Mouse (Mus musculus) MEL (cell line): ENCODE data around the gene Slc25a4. TPM values are rescaled to one million over a fixed set of nuclear protein-coding genes. Genes with fewer than 3 reads are reported as not detected.

ENCODE experiments used
- DNase-seq: peaks from one replicate; pipeline ENCODE4 v3.0.0; 2011; ENCODE audit warnings: low read depth, low spot score
- H3K27ac ChIP-seq: 2 replicates; pipeline ENCODE4 v1.5.1; 2012; ENCODE audit warnings: low read depth, mild to moderate bottlenecking, control low read depth, low read length, moderate library complexity; ENCODE audit not compliant: control insufficient read depth
- H3K27me3 ChIP-seq, 2 experiments: fragments of 150-350 bp in 1 of 2; sonication (generic) in 1 of 2; 2 replicates each; pipeline ENCODE4 v1.6.1; 2012; ENCODE audit warnings: low read length in 2 of 2, mild to moderate bottlenecking in 2 of 2, improper control_type of control experiment in 1 of 2, moderate library complexity in 1 of 2; ENCODE audit not compliant: insufficient read depth in 2 of 2, control insufficient read depth in 1 of 2
- H3K36me3 ChIP-seq, 2 experiments: 2 replicates each; pipeline ENCODE4 v1.6.1; 2012 to 2014; ENCODE audit warnings: low read length in 2 of 2, improper control_type of control experiment in 1 of 2, inconsistent platforms in 1 of 2, mild to moderate bottlenecking in 1 of 2; ENCODE audit not compliant: insufficient read depth in 2 of 2, control insufficient read depth in 1 of 2
- H3K4me1 ChIP-seq, 2 experiments: fragments of 150-350 bp in 1 of 2; sonication (generic) in 1 of 2; 2 replicates each; pipeline ENCODE4 v1.6.1; 2012; ENCODE audit warnings: low read length in 2 of 2, improper control_type of control experiment in 1 of 2, mild to moderate bottlenecking in 1 of 2; ENCODE audit not compliant: insufficient read depth in 2 of 2, control insufficient read depth in 1 of 2
- H3K4me3 ChIP-seq, 2 experiments: fragments of 150-350 bp in 1 of 2; sonication (generic) in 1 of 2; 2 replicates each; pipeline ENCODE4 v1.5.1; 2012; ENCODE audit warnings: low read depth in 2 of 2, low read length in 2 of 2, mild to moderate bottlenecking in 2 of 2, moderate library complexity in 2 of 2, control low read depth in 1 of 2, improper control_type of control experiment in 1 of 2; ENCODE audit not compliant: control insufficient read depth in 1 of 2, insufficient read depth in 1 of 2
- H3K79me2 ChIP-seq: 2 replicates; pipeline ENCODE4 v1.6.1; 2012; ENCODE audit warnings: mild to moderate bottlenecking, low read length, moderate library complexity; ENCODE audit not compliant: control insufficient read depth, poor library complexity, insufficient read depth
- H3K9ac ChIP-seq: 2 replicates; pipeline ENCODE4 v1.6.1; 2012; ENCODE audit warnings: low read depth, mild to moderate bottlenecking, control low read depth, low read length, moderate library complexity; ENCODE audit not compliant: control insufficient read depth, poor library complexity, severe bottlenecking
- H3K9me3 ChIP-seq: fragments of 150-350 bp; sonication (generic); replicated peaks from 2 replicates; pipeline ENCODE4 v1.6.1; 2012; ENCODE audit warnings: mild to moderate bottlenecking, low read length, improper control_type of control experiment, moderate library complexity; ENCODE audit not compliant: insufficient read depth
- BHLHE40 ChIP-seq: IDR thresholded peaks from 2 replicates; pipeline ENCODE4 v1.6.1; 2012; ENCODE audit warnings: low read depth, mild to moderate bottlenecking, inconsistent platforms, low read length, improper control_type of control experiment, borderline replicate concordance
- CHD1 ChIP-seq: IDR thresholded peaks from 2 replicates; pipeline ENCODE4 v1.6.1; 2012; ENCODE audit warnings: low read depth, mild to moderate bottlenecking, inconsistent platforms, low read length, improper control_type of control experiment
- CHD2 ChIP-seq: IDR thresholded peaks from 2 replicates; pipeline ENCODE4 v1.6.1; 2011; ENCODE audit warnings: low read length, improper control_type of control experiment
- CTCF ChIP-seq, 3 experiments: IDR thresholded peaks in 2 of 3; conservative IDR thresholded peaks in 1 of 3; 2 replicates each; pipeline ENCODE4 v1.5.1; 2011 to 2012; ENCODE audit warnings: low read length in 3 of 3, low read depth in 2 of 3, mild to moderate bottlenecking in 2 of 3, improper control_type of control experiment in 1 of 3, inconsistent platforms in 1 of 3, mixed read lengths in 1 of 3, moderate library complexity in 1 of 3; ENCODE audit not compliant: control insufficient read depth in 1 of 3, insufficient read depth in 1 of 3, poor library complexity in 1 of 3, severe bottlenecking in 1 of 3
- EP300 ChIP-seq, 2 experiments: IDR thresholded peaks; 2 replicates each; pipeline ENCODE4 v1.6.1; 2011; ENCODE audit warnings: improper control_type of control experiment in 2 of 2, low read length in 2 of 2, low read depth in 1 of 2, mild to moderate bottlenecking in 1 of 2
- ETS1 ChIP-seq: IDR thresholded peaks from 2 replicates; pipeline ENCODE4 v1.6.1; 2012; ENCODE audit warnings: low read depth, mild to moderate bottlenecking, inconsistent platforms, low read length, improper control_type of control experiment, moderate library complexity
- GATA1 ChIP-seq: IDR thresholded peaks from 2 replicates; pipeline ENCODE4 v1.6.1; 2011; ENCODE audit warnings: low read depth, low read length, improper control_type of control experiment
- KAT2A ChIP-seq: conservative IDR thresholded peaks from 2 replicates; pipeline ENCODE4 v1.6.1; 2012; ENCODE audit warnings: low read depth, low read length, improper control_type of control experiment, inconsistent platforms
- MAX ChIP-seq: IDR thresholded peaks from 2 replicates; pipeline ENCODE4 v1.6.1; 2011; ENCODE audit warnings: low read length, improper control_type of control experiment
- MAZ ChIP-seq: IDR thresholded peaks from 2 replicates; pipeline ENCODE4 v1.6.1; 2012; ENCODE audit warnings: low read depth, mild to moderate bottlenecking, inconsistent platforms, low read length, improper control_type of control experiment
- MXI1 ChIP-seq: IDR thresholded peaks from 2 replicates; pipeline ENCODE4 v1.6.1; 2011; ENCODE audit warnings: mild to moderate bottlenecking, low read depth, low read length, improper control_type of control experiment
- MYC ChIP-seq: IDR thresholded peaks from 2 replicates; pipeline ENCODE4 v1.6.1; 2011; ENCODE audit warnings: low read depth, mild to moderate bottlenecking, low read length, improper control_type of control experiment, moderate library complexity
- NELFE ChIP-seq: IDR thresholded peaks from 2 replicates; pipeline ENCODE4 v1.6.1; 2011; ENCODE audit warnings: low read depth, low read length, improper control_type of control experiment
- POLR2A ChIP-seq, 2 experiments: IDR thresholded peaks; 2 replicates each; pipeline ENCODE4 v1.6.1; 2011 to 2012; ENCODE audit warnings: low read length in 2 of 2, mild to moderate bottlenecking in 2 of 2, control low read depth in 1 of 2, improper control_type of control experiment in 1 of 2, low read depth in 1 of 2, moderate library complexity in 1 of 2; ENCODE audit not compliant: control insufficient read depth in 1 of 2, insufficient read depth in 1 of 2, poor library complexity in 1 of 2
- POLR2AphosphoS2 ChIP-seq: IDR thresholded peaks from 2 replicates; pipeline ENCODE4 v1.6.1; 2011; ENCODE audit warnings: low read length, improper control_type of control experiment
- POLR2AphosphoS5 ChIP-seq: IDR thresholded peaks from 2 replicates; pipeline ENCODE4 v1.6.1; 2012; ENCODE audit warnings: low read depth, borderline replicate concordance, mild to moderate bottlenecking, inconsistent platforms, low read length, moderate library complexity, mixed read lengths
- RAD21 ChIP-seq: IDR thresholded peaks from 2 replicates; pipeline ENCODE4 v1.6.1; 2011; ENCODE audit warnings: mild to moderate bottlenecking, low read depth, low read length, improper control_type of control experiment
- RCOR1 ChIP-seq: IDR thresholded peaks from 2 replicates; pipeline ENCODE4 v1.6.1; 2012; ENCODE audit warnings: low read depth, mild to moderate bottlenecking, inconsistent platforms, low read length, improper control_type of control experiment
- SIN3A ChIP-seq: IDR thresholded peaks from 2 replicates; pipeline ENCODE4 v1.6.1; 2012; ENCODE audit warnings: low read length, improper control_type of control experiment, inconsistent platforms
- SMC3 ChIP-seq: IDR thresholded peaks from 2 replicates; pipeline ENCODE4 v1.6.1; 2011; ENCODE audit warnings: low read depth, low read length, improper control_type of control experiment
- TAL1 ChIP-seq: IDR thresholded peaks from 2 replicates; pipeline ENCODE4 v1.6.1; 2012; ENCODE audit warnings: mild to moderate bottlenecking, inconsistent platforms, low read length, moderate library complexity, mixed read lengths
- TCF12 ChIP-seq: IDR thresholded peaks from 2 replicates; pipeline ENCODE4 v1.6.1; 2014; ENCODE audit warnings: low read depth, mild to moderate bottlenecking, inconsistent platforms, low read length, improper control_type of control experiment, moderate library complexity
- ZC3H11A ChIP-seq: IDR thresholded peaks from 2 replicates; pipeline ENCODE4 v1.6.1; 2012; ENCODE audit warnings: low read depth, mild to moderate bottlenecking, inconsistent platforms, low read length, improper control_type of control experiment
- ZNF384 ChIP-seq: IDR thresholded peaks from 2 replicates; pipeline ENCODE4 v1.6.1; 2012; ENCODE audit warnings: low read depth, mild to moderate bottlenecking, inconsistent platforms, low read length, improper control_type of control experiment
- polyA plus RNA-seq, 2 experiments: library from polyadenylated mRNA; stranded (reverse) in 1 of 2; unstranded in 1 of 2; fragments of >175 nt in 1 of 2; fragments of >200 nt in 1 of 2; gene quantifications; 2 replicates each; pipeline versions ENCODE4 v1.2.1 to v1.2.4; 2012; ENCODE audit warnings: low replicate concordance in 2 of 2, low read depth in 1 of 2; ENCODE audit not compliant: insufficient read length in 2 of 2, insufficient read depth in 1 of 2, missing spikeins in 1 of 2
- total RNA-seq: library from RNA; depleted of rRNA; stranded (reverse); fragments of 300-350 nt; gene quantifications from 2 replicates; pipeline ENCODE4 v1.2.3, GENCODE M21; 2012

Gene Slc25a4
- total and polyA plus RNA-seq, 3 experiments, result 188 to 471 (median 311) TPM

DNA sequence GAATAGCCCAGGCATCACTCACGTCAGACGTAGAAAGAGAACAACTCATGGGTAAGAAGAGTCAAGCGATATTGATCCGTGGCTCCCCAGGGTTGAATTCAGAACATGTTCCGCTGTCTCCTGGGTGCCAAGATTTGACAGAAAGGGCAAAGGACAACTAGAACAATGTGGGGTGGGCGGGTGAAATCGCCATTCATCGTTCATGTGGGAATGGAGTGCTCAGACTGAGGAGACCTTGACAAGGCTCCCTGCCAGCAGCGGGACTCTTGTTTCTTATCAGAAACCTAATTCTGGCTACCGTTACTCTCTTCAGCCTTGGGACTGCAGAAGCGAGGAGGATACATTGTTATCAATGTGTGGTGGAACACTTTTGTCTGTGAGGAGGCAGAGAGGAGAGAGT, 35.3 kb upstream of the Slc25a4 start:
- Histone ChIP-seq H3K4me1 (peaks cover 2 to 3% of the 10 kb centered on the region in 2 experiments; a peak in 1 of 4 replicates), H3K9me3 (no peaks in the 10 kb centered on the region), H3K27ac (peak overlapping the region; percentile 27; the same call in 1 of the 2 replicates), H3K27me3 (no peaks in the 10 kb centered on the region), H3K79me2 (no peaks in the 10 kb centered on the region), H3K9ac (peak overlapping the region; percentile 38; the same call in 1 of the 2 replicates), H3K4me3 (peak overlapping the region; percentile 27 to 43), H3K36me3 (no peaks in the 10 kb centered on the region; a peak in 1 of 4 replicates)
- TF ChIP-seq SMC3 (0 out of 2 replicates have a peak, but pooled peaks have one; percentile 16), EP300 (IDR thresholded peaks at IDR 0.05; ENCODE audit: low read depth in 1 of 2, low read length in 2 of 2) (peak; percentile 41 to 64; a peak in 3 of 4 replicates), POLR2AphosphoS5 (no peak), GATA1 (peak; percentile 63)
- DNase-seq, result peak; percentile 67

DNA sequence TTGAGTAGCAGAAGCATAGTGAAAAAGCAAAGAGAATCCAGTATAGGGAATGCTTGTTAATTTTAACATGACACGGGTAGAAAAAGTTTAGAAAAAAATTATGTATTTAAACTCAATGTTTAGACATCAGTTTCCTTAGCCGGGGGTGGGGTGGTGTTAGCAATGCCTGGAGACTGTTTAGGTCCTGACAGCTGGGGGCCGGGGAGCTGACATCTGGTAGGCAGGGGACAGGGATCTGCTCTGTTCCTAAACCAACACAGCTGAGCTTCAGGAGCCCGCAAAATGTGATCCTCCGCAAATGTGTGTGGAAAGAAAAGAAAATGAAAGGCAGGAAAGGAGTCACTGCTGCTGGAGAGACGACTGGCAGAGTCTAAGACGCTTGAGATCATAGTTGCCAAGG, 31.9 kb upstream of the Slc25a4 start:
- DNase-seq, result no peak
- no peak for TF ChIP-seq CHD2
- no peak for TF ChIP-seq SIN3A
- no peak for TF ChIP-seq CTCF (IDR thresholded peaks at IDR 0.05 in 2 of 3, conservative IDR thresholded peaks at IDR 0.05 in 1 of 3; ENCODE audit: control insufficient read depth in 1 of 3, insufficient read depth in 1 of 3, low read depth in 2 of 3, low read length in 3 of 3, poor library complexity in 1 of 3, severe bottlenecking in 1 of 3)
- 0 out of 2 replicates have a peak, but pooled peaks have one; percentile 35 for TF ChIP-seq ZNF384
- Histone ChIP-seq H3K9me3 (no peaks in the 10 kb centered on the region), H3K27ac (no peak overlapping the region), H3K27me3 (no peaks in the 10 kb centered on the region), H3K9ac (no peak overlapping the region), H3K36me3 (no peaks in the 10 kb centered on the region; a peak in 1 of 4 replicates), H3K4me1 (peaks cover 2 to 3% of the 10 kb centered on the region in 2 experiments; a peak in 1 of 4 replicates), H3K4me3 (no peak overlapping the region), H3K79me2 (no peaks in the 10 kb centered on the region)

DNA sequence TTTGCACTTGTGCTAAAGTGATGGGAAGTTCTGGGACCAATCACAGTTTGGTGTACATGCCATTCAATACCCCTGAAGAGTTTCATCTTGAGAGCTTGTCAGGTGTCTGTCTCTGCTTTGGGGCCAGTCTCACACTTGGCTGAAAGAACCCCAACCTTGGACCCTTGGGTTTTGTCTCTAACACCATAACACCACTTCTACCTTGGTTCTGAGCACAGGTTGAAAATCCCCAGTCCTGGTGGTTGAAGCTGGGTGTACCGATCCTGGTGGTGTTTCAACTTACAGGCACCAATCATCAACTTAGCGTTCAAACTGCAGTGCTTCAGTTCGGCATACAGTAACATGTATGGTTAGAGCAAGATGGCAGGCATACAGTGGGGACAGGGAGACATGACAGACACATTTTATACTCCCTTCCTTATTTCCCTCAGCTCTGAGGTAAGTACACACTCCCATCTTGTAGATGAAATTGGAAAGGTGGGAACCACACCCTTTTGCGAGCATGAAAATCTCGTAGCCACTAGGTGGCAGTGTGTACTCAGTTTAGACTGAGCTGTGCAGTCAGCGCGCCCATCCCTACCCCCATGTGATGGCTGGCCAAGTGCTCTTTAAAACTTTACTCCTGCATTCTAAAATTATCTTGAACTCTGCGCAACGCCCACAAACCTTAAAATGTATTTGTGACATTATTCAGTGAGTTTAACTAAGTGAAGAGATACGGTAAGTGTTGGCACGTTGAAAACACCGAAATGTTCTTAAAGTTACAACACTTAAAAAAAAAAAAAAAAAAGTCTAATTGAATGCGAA, 30.7 kb upstream of the Slc25a4 start:
- Histone ChIP-seq H3K27ac (0 out of 2 replicates have a peak overlapping the region, but pooled peaks have one; percentile 31), H3K9ac (peak overlapping the region; percentile 56), H3K4me1 (peaks cover under 1 to 5% of the 10 kb centered on the region in 2 experiments; a peak in 2 of 4 replicates), H3K9me3 (no peaks in the 10 kb centered on the region), H3K79me2 (no peaks in the 10 kb centered on the region), H3K4me3 (peak overlapping the region; percentile 22 to 39; a peak in 3 of 4 replicates), H3K27me3 (peaks cover 0 to 2% of the 10 kb centered on the region in 2 experiments; a peak in 1 of 4 replicates), H3K36me3 (no peaks in the 10 kb centered on the region; a peak in 2 of 4 replicates)
- peak; percentile 93 for DNase-seq
- TF ChIP-seq SMC3 (peak; percentile 85), ETS1 (peak; percentile 48; the same call in 1 of the 2 replicates), MAX (peak; percentile 57; the same call in 1 of the 2 replicates), NELFE (no peak), POLR2AphosphoS5 (no peak), ZC3H11A (peak; percentile 82), POLR2A (IDR thresholded peaks at IDR 0.05; ENCODE audit: control insufficient read depth in 1 of 2, insufficient read depth in 1 of 2, low read depth in 1 of 2, low read length in 2 of 2, poor library complexity in 1 of 2) (no peak), MYC (peak; percentile 68), CHD1 (no peak), MAZ (no peak), TCF12 (no peak), KAT2A (no peak), TAL1 (no peak), RCOR1 (no peak), POLR2AphosphoS2 (no peak), CTCF (IDR thresholded peaks at IDR 0.05 in 2 of 3, conservative IDR thresholded peaks at IDR 0.05 in 1 of 3; ENCODE audit: control insufficient read depth in 1 of 3, insufficient read depth in 1 of 3, low read depth in 2 of 3, low read length in 3 of 3, poor library complexity in 1 of 3, severe bottlenecking in 1 of 3) (peak; percentile 68 to 97 (median 83)), MXI1 (peak; percentile 69), RAD21 (peak; percentile 98), BHLHE40 (no peak)
